Mouse (Mus musculus) heart, adult 9 months (tissue): Measurements from ENCODE around the gene Smoc1.
A peak's percentile ranks its signal among the peaks of the same experiment; 100 is the strongest.

Experiments
- DNase-seq, 2 experiments: peaks; one replicate each; pipeline ENCODE4 v3.0.0; 2022; ENCODE audit warnings: low spot score in 2 of 2

Gene Smoc1

DNA sequence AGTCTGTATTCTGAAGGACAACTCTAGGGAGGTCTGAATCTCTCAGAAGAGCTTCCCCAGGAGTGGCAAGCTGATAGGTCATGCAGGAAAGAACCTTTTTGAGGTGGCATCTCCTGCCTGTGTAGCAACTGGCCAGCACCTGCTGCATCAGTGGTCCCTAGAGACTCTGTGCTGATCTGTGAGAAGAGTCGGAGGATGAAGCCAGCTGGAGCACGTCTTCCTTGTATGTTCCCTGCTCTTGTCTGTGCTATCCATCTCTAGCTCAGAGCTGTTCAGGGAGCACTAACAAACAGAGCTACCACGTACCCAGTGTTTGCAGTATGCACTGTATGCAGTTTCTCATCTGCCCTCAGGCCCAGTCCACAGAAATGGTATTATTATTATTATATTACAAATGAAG is 54.4 kb downstream of the Smoc1 start:
- no peak for DNase-seq

GRCm38 (mm10) chr12:81083146-81083545 is 56.5 kb downstream of the Smoc1 start:
- DNase-seq = no peak

DNA sequence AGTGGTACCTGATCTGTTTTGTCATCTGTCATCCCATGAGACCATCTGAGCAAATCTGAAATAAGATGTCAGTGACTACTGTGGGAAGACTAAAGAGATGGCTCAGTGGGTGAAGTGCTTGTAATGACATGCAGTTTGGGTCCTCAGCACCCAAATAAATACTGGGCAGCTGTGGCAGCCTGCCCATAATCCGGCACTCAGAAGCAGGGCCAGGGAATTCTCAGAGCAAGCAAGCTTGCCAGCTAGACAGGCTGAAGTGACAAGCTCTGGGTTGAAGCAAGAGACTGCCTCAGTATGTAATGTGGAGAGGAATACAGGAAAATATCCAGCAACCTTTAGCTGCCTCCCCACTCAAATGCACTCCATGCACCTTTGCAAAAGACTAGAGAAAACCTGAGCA is 58.6 kb downstream of the Smoc1 start:
- DNase-seq = no peak

GRCm38 (mm10) chr12:81088131-81088530 is 61.5 kb downstream of the Smoc1 start:
- DNase-seq = no peak

GRCm38 (mm10) chr12:81091641-81092040 is 65.0 kb downstream of the Smoc1 start:
- DNase-seq = no peak

DNA sequence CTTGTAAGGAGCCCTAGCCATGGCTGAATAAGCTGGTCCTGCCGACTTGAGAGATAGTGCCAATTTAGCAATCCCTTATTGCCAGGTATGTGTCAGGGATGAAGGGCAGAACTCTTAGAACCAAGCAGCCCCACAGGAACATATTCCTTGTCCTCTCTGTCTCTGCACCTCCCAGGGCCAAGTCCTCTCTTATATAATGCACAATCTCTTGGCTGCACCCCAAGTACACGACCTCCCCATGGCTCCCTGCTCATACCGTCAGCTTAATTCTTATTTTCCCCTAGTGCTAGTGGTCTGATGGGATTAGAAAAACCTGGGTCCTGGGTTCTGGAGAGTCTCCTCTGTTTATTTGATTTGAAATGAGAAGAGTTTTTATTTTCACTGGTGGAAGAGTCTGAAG is 66.0 kb downstream of the Smoc1 start:
- DNase-seq = peak; percentile 29 to 40

DNA sequence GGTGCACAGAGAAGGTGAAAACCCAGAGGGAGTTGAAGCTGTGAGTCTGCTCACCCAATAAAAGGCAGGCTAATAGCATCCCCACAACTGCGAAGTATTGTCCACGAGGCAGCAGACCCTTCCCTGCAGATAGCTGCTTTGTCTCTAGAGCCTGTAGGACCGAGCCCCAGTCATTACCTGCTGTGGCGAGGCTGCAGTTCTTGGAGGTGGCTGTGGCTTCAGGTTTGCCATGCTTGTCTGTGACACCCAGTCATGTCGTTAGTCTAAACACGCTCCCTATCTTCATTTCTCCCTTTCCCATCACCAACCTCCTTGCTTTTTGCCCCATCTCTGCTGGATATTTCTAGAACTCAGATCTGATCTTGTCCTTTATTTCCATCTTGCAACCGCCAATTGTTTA is 66.6 kb downstream of the Smoc1 start:
- DNase-seq = no peak

DNA sequence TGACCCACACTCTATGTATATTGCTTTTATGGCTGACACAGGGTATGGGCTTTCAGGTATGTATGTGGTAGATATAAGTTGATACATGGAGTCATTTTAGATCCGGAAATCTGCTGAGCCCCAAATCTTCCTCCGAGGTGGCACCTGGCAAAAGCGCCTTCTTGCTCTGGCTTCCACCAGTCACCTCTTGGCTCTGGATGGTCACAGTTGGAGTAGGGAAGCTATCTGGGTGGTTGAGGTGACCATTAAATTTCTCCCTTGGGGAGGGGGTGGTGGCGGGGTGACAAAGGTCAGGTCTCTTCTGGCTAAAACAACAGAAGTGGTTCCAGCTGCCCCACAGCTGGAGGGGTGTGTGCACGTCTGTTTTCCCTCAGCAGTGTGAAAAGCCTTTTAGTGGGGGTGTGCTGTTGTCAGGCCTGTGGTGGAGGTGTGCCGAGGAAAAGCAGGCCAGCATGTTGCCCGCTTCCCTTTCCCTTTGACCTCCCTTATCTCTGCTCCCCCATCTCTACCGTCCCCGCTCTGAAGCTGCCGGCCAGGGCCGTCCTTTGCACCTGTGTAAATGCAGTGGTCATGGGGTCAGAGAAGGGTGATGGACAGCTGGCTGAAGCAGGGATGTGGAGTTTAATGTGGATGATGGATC is 68.3 kb downstream of the Smoc1 start:
- DNase-seq = no peak

DNA sequence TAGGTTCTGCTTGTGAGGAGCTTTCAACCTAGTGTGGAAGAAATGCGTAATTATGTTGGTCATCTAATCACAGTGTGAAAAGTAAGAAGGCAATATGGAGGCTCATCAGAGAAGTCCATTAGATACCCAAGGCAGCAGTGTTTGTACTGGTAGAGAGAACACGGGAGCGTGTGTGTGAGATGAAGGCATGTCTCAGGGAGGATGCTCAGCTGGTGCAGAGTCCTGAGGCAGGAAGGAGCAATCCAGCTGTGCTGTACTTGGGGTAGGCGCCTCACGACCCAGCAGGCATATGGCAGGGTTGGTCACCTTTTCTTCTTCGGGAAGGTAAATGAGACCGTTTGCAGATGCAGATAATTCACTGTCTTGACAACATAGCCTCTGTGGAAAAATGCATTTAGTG is 70.7 kb downstream of the Smoc1 start:
- DNase-seq = no peak

DNA sequence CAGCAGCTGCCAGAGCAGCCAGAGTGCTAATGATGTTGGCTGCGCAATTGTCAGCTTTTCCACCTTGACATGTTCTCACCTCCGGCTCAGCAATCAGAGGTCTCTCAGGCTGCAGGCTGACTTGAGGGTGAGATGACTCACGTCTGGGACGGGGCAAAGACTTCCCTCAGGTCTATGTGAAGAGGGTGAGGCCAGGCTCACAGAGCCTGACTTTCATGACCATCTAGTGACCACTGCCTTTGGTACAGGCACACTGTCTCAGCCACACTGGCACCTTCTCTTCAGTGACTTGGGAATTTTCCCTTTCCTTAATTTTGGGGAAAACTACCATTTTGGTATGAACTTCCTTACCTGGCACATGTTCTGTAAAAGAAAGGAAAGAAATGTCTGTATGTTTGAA is 71.1 kb downstream of the Smoc1 start:
- no peak for DNase-seq

GRCm38 (mm10) chr12:81099161-81099560 is 72.6 kb downstream of the Smoc1 start:
- DNase-seq = no peak

- no peak for DNase-seq
Observed at GRCm38 (mm10) chr12:81101691-81102090, 75.1 kb downstream of the Smoc1 start.

- no peak for DNase-seq
Observed at GRCm38 (mm10) chr12:81104546-81104945, 77.9 kb downstream of the Smoc1 start.

- peak; percentile 39 to 52 for DNase-seq
Observed at GRCm38 (mm10) chr12:81105721-81106633, 79.4 kb downstream of the Smoc1 start.

- no peak for DNase-seq
Observed at GRCm38 (mm10) chr12:81107278-81108100, 80.9 kb downstream of the Smoc1 start.

- DNase-seq = no peak
Observed at GRCm38 (mm10) chr12:81108600-81109011, 82.0 kb downstream of the Smoc1 start.

- DNase-seq = no peak
Observed at GRCm38 (mm10) chr12:81110006-81110405, 83.4 kb downstream of the Smoc1 start.

- DNase-seq = no peak
Observed at GRCm38 (mm10) chr12:81112321-81112720, 85.7 kb downstream of the Smoc1 start.

GRCm38 (mm10) chr12:81120301-81120700 is 93.7 kb downstream of the Smoc1 start:
- no peak for DNase-seq

DNA sequence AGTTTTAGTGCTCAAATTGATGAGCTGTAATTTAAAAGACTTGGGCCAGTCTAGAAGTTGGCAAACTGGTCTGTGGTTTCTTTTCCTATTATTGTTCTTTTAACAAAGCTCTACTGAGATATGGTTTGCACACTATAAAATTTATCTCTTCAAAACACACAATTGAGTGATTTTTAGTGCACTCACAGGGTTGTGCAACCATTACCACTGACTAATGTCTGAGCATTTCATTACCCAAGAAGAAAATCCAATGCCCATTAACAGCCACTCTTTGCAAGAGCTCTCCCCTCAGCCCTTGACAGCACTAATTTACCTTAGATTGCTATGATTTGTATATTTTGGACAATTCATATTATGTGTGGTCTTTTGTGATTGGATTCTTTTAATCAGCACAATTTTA is 97.2 kb downstream of the Smoc1 start:
- no peak for DNase-seq

DNA sequence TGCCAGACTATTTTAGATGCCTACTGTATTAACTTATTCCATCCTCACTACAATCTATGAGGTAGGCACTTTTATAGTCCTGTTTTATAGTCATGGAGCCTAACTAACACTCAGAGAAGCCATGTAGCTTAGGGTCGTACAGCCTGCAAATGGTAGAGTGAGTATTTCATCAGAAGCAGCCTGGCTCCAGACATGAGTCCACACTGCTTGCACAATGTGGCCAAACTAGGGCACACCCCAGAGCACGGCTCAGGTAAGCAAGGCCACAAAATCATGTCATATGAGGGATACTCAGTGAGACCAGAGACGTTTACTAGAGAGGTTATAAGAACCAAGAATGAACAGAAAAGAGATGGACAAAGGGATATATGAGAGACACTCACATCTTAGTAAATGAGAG is 100.2 kb downstream of the Smoc1 start:
- DNase-seq = no peak

GRCm38 (mm10) chr12:81128693-81129092 is 102.1 kb downstream of the Smoc1 start:
- DNase-seq = no peak
